Mouse (Mus musculus): ENCODE data around the gene Itgbl1. TPM values are rescaled to one million over a fixed set of nuclear protein-coding genes. Genes with fewer than 3 reads are reported as not detected.
"Not testable (repeated sequence)": the region's sequence is repeated elsewhere in the genome, so short reads cannot be mapped to it uniquely, and the experiment has no call there.

Gene Itgbl1
- 0.02 TPM in 1 of 2 replicates, not detected in the other for polyA plus RNA-seq (2012)

GRCm38 (mm10) chr14:123659921-123660385 is at the start of gene Itgbl1:
Itgbl1 (plus strand) TSS chr14:123659971.
- Histone ChIP-seq H3K4me1 (ENCODE audit: control insufficient read depth) (no peaks in the 10 kb centered on the region), H3K36me3 (ENCODE audit: control insufficient read depth) (no peaks in the 10 kb centered on the region), H3K27me3 (ENCODE audit: control insufficient read depth) (no peaks in the 10 kb centered on the region), H3K9me3 (ENCODE audit: control insufficient read depth, low read length) (no peaks in the 10 kb centered on the region; the same call in 1 of the 2 replicates), H3K4me3 (replicated peaks) (no peak within 1 kb of the TSS)
- TF ChIP-seq TAL1 (IDR thresholded peaks at IDR 0.05; ENCODE audit: low read length) (no peak), GATA1 (IDR thresholded peaks at IDR 0.05; ENCODE audit: low read length) (no peak)

GRCm38 (mm10) chr14:123622969-123623368 is 36.8 kb upstream of the Itgbl1 start:
- no peaks in the 10 kb centered on the region for H3K9me3 ChIP-seq (ENCODE audit: control insufficient read depth, low read length)
- H3K4me3 ChIP-seq (replicated peaks), result no peak overlapping the region
- H3K36me3 ChIP-seq (ENCODE audit: control insufficient read depth), result no peaks in the 10 kb centered on the region
- TF ChIP-seq GATA1 (IDR thresholded peaks at IDR 0.05; ENCODE audit: low read length), result no peak
- TF ChIP-seq TAL1 (IDR thresholded peaks at IDR 0.05; ENCODE audit: low read length), result no peak
- H3K27me3 ChIP-seq (ENCODE audit: control insufficient read depth), result peaks cover 10% of the 10 kb centered on the region
- no peaks in the 10 kb centered on the region for H3K4me1 ChIP-seq (ENCODE audit: control insufficient read depth)

- Histone ChIP-seq H3K27me3 (ENCODE audit: control insufficient read depth) (peaks cover 10% of the 10 kb centered on the region), H3K4me1 (ENCODE audit: control insufficient read depth) (no peaks in the 10 kb centered on the region), H3K4me3 (replicated peaks) (no peak within 1 kb of the TSS), H3K36me3 (ENCODE audit: control insufficient read depth) (no peaks in the 10 kb centered on the region), H3K9me3 (ENCODE audit: control insufficient read depth, low read length) (no peaks in the 10 kb centered on the region)
- no peak for TF ChIP-seq TAL1 (IDR thresholded peaks at IDR 0.05; ENCODE audit: low read length)
- TF ChIP-seq GATA1 (IDR thresholded peaks at IDR 0.05; ENCODE audit: low read length), result no peak
Observed at GRCm38 (mm10) chr14:123626501-123627179, 33.1 kb upstream of the Itgbl1 start, which contains the start of gene Nalcn. Nalcn (minus strand) TSS chr14:123627144.

- H3K4me1 ChIP-seq (ENCODE audit: control insufficient read depth), result no peaks in the 10 kb centered on the region
- TF ChIP-seq GATA1 (IDR thresholded peaks at IDR 0.05; ENCODE audit: low read length) (no peak), TAL1 (IDR thresholded peaks at IDR 0.05; ENCODE audit: low read length) (no peak)
- peaks cover 10% of the 10 kb centered on the region for H3K27me3 ChIP-seq (ENCODE audit: control insufficient read depth)
- H3K4me3 ChIP-seq (replicated peaks), result no peak overlapping the region
- no peaks in the 10 kb centered on the region for H3K9me3 ChIP-seq (ENCODE audit: control insufficient read depth, low read length)
- H3K36me3 ChIP-seq (ENCODE audit: control insufficient read depth), result no peaks in the 10 kb centered on the region
Observed at GRCm38 (mm10) chr14:123627180-123627562, 32.6 kb upstream of the Itgbl1 start.

- H3K4me3 ChIP-seq (replicated peaks), result no peak overlapping the region
- no peaks in the 10 kb centered on the region; the same call in 1 of the 2 replicates for H3K9me3 ChIP-seq (ENCODE audit: control insufficient read depth, low read length)
- no peaks in the 10 kb centered on the region for H3K36me3 ChIP-seq (ENCODE audit: control insufficient read depth)
- TF ChIP-seq TAL1 (IDR thresholded peaks at IDR 0.05; ENCODE audit: low read length), result no peak
- no peak for TF ChIP-seq GATA1 (IDR thresholded peaks at IDR 0.05; ENCODE audit: low read length)
- no peaks in the 10 kb centered on the region for H3K4me1 ChIP-seq (ENCODE audit: control insufficient read depth)
- no peaks in the 10 kb centered on the region for H3K27me3 ChIP-seq (ENCODE audit: control insufficient read depth)
Observed at GRCm38 (mm10) chr14:123661091-123661491, 1.3 kb downstream of the Itgbl1 start.

- H3K27me3 ChIP-seq (ENCODE audit: control insufficient read depth), result no peaks in the 10 kb centered on the region
- H3K4me1 ChIP-seq (ENCODE audit: control insufficient read depth), result no peaks in the 10 kb centered on the region
- H3K4me3 ChIP-seq (replicated peaks), result no peak overlapping the region
- no peaks in the 10 kb centered on the region; the same call in 1 of the 2 replicates for H3K9me3 ChIP-seq (ENCODE audit: control insufficient read depth, low read length)
- TF ChIP-seq GATA1 (IDR thresholded peaks at IDR 0.05; ENCODE audit: low read length), result no peak
- TF ChIP-seq TAL1 (IDR thresholded peaks at IDR 0.05; ENCODE audit: low read length), result no peak
- no peaks in the 10 kb centered on the region for H3K36me3 ChIP-seq (ENCODE audit: control insufficient read depth)
Observed at GRCm38 (mm10) chr14:123662386-123662785, 2.6 kb downstream of the Itgbl1 start.

GRCm38 (mm10) chr14:123663206-123663605 is 3.4 kb downstream of the Itgbl1 start:
- TF ChIP-seq TAL1 (IDR thresholded peaks at IDR 0.05; ENCODE audit: low read length), result no peak
- no peak for TF ChIP-seq GATA1 (IDR thresholded peaks at IDR 0.05; ENCODE audit: low read length)
- Histone ChIP-seq H3K4me1 (ENCODE audit: control insufficient read depth) (no peaks in the 10 kb centered on the region), H3K4me3 (replicated peaks) (no peak overlapping the region)

GRCm38 (mm10) chr14:123664451-123664850 is 4.7 kb downstream of the Itgbl1 start:
- no peaks in the 10 kb centered on the region for H3K27me3 ChIP-seq (ENCODE audit: control insufficient read depth)
- TF ChIP-seq GATA1 (IDR thresholded peaks at IDR 0.05; ENCODE audit: low read length), result no peak
- TF ChIP-seq TAL1 (IDR thresholded peaks at IDR 0.05; ENCODE audit: low read length), result no peak
- no peaks in the 10 kb centered on the region for H3K36me3 ChIP-seq (ENCODE audit: control insufficient read depth)
- H3K9me3 ChIP-seq (ENCODE audit: control insufficient read depth, low read length), result no peaks in the 10 kb centered on the region; the same call in 1 of the 2 replicates
- no peak overlapping the region for H3K4me3 ChIP-seq (replicated peaks)
- H3K4me1 ChIP-seq (ENCODE audit: control insufficient read depth), result no peaks in the 10 kb centered on the region

More at GRCm38 (mm10) chr14:123663206-123663605, 3.4 kb downstream of the Itgbl1 start:
- Histone ChIP-seq H3K36me3 (ENCODE audit: control insufficient read depth) (no peaks in the 10 kb centered on the region), H3K27me3 (ENCODE audit: control insufficient read depth) (no peaks in the 10 kb centered on the region), H3K9me3 (ENCODE audit: control insufficient read depth, low read length) (no peaks in the 10 kb centered on the region; the same call in 1 of the 2 replicates)

- not testable (repeated sequence) for H3K4me3 ChIP-seq (replicated peaks); H3K4me1 ChIP-seq (ENCODE audit: control insufficient read depth); H3K36me3 ChIP-seq (ENCODE audit: control insufficient read depth); H3K9me3 ChIP-seq (ENCODE audit: control insufficient read depth, low read length); H3K27me3 ChIP-seq (ENCODE audit: control insufficient read depth)
Observed at GRCm38 (mm10) chr14:123671076-123671475, 11.3 kb downstream of the Itgbl1 start.

Data from erythroblast, embryonic 14.5 days (primary cell).